ENCODE assay signal across 26 mouse cellular contexts in the genomic region with DNA sequence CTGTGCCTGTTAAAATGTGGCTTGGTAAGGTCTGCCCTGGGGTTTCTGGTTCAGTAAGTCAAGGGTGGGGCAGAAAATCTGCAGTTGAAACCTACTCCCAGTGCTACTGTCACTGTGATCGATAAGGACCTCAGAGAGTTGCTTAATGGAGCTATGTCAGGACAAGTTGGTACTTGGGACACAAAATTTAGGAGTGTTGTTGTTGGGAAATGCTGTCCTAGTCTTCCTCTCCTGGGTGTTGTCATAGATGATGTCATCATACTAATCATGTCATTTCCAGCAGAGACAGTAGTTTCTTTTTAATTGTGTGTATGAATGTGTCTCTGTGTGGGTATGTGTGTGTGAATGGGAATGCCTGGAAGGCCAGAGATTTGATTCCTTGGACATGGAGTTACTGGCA. TPM values are rescaled to one million over a fixed set of nuclear protein-coding genes. Genes with fewer than 3 reads are reported as not detected.
"Had no signal": no experiment of that assay in that cellular context is flagged by ENCODE, and none has a peak within 500 bp of the region (broad histone marks: within the 10 kb centered on the region; RNA-seq: fewer than 3 reads in every experiment).

No protein-coding gene starts in this region.

- H3K27ac ChIP-seq: gastrocnemius, adult 2 months; heart, embryonic 10.5 days; hindbrain, embryonic 10.5 days; hindbrain, embryonic 12.5 days; hindbrain, embryonic 14.5 days; intestine, embryonic 15.5 days; layer of hippocampus, adult 2 months; left cerebral cortex, adult 2 months; limb, embryonic 10.5 days; limb, embryonic 12.5 days had no signal

- H3K4me1 ChIP-seq: heart, embryonic 10.5 days; heart, embryonic 12.5 days; hindbrain, embryonic 10.5 days; hindbrain, embryonic 12.5 days; intestine, embryonic 15.5 days had no signal

- DNase-seq: gastrocnemius, adult 2 months; gastrocnemius, postnatal 10 days; gastrocnemius, postnatal 25 days; heart, adult 18-20 months; heart, postnatal 10 days; heart, postnatal 4 days; kidney, adult 18-20 months; kidney, adult 8-10 months; kidney, postnatal 10 days; kidney, postnatal 25 days; kidney, postnatal 4 days had no signal

- H3K27me3 ChIP-seq: heart, embryonic 12.5 days; hindbrain, embryonic 12.5 days; intestine, embryonic 15.5 days; limb, embryonic 12.5 days had no signal

- H3K36me3 ChIP-seq: heart, embryonic 10.5 days; heart, embryonic 12.5 days; hindbrain, embryonic 10.5 days; hindbrain, embryonic 12.5 days; intestine, embryonic 15.5 days; limb, embryonic 10.5 days; limb, embryonic 12.5 days had no signal

- ATAC-seq: hindbrain, embryonic 16.5 days; inflammation-experienced regulatory T-cells, adult 6 months; intestine, embryonic 15.5 days; intestine, postnatal 0 days had no signal

- H3K9me3 ChIP-seq: heart, embryonic 10.5 days; heart, embryonic 12.5 days; hindbrain, embryonic 10.5 days; hindbrain, embryonic 12.5 days; intestine, embryonic 15.5 days; limb, embryonic 10.5 days; limb, embryonic 12.5 days had no signal

- H3K9ac ChIP-seq: heart, embryonic 12.5 days; hindbrain, embryonic 12.5 days; hindbrain, embryonic 14.5 days; intestine, embryonic 15.5 days; limb, embryonic 12.5 days had no signal

- H3K4me3 ChIP-seq: gastrocnemius, adult 2 months; heart, embryonic 10.5 days; heart, embryonic 12.5 days; hindbrain, embryonic 10.5 days; hindbrain, embryonic 12.5 days; intestine, embryonic 15.5 days; layer of hippocampus, adult 2 months; left cerebral cortex, adult 2 months; limb, embryonic 10.5 days; limb, embryonic 12.5 days had no signal

- H3K4me2 ChIP-seq: heart, embryonic 12.5 days; hindbrain, embryonic 12.5 days; hindbrain, embryonic 14.5 days; intestine, embryonic 15.5 days; limb, embryonic 12.5 days had no signal

RNA-seq across cellular contexts. Expression of gene Fbp1, which starts 39.4 kb away (rescaled TPM):
- total RNA-seq: gastrocnemius, adult 2 months; gastrocnemius, postnatal 25 days; heart, adult 8-10 months; heart, postnatal 10 days; heart, postnatal 25 days had no signal
- polyA plus RNA-seq: inflammation-experienced regulatory T-cells, adult 6 months; limb, embryonic 10.5 days had no signal
